Mouse (Mus musculus) forebrain, embryonic 13.5 days (tissue): ENCODE measurements around the gene Exosc8. TPM values are rescaled to one million over a fixed set of nuclear protein-coding genes. Genes with fewer than 3 reads are reported as not detected.
"Not testable (repeated sequence)": the region's sequence is repeated elsewhere in the genome, so short reads cannot be mapped to it uniquely, and the experiment has no call there.

Source experiments
- ATAC-seq: fragments of 200-750 bp; cut with Nextera tagmentation; 2 replicates; pipeline ENCODE4 v1.8.0; 2017
- H3K27ac ChIP-seq: fragments of 300-500 bp; sonication (generic); 2 replicates; pipeline ENCODE4 v1.5.1; 2015; ENCODE audit warnings: inconsistent platforms, mild to moderate bottlenecking, moderate library complexity
- H3K27me3 ChIP-seq: fragments of 300-500 bp; sonication (generic); 2 replicates; pipeline ENCODE4 v1.6.1; 2015; ENCODE audit warnings: mild to moderate bottlenecking, inconsistent platforms
- H3K36me3 ChIP-seq: fragments of 300-500 bp; sonication (generic); 2 replicates; pipeline ENCODE4 v1.6.1; 2015; ENCODE audit warnings: mild to moderate bottlenecking, inconsistent platforms; ENCODE audit not compliant: poor library complexity, severe bottlenecking
- H3K4me1 ChIP-seq: fragments of 300-500 bp; sonication (generic); 2 replicates; pipeline ENCODE4 v1.6.1; 2015; ENCODE audit warnings: inconsistent platforms
- H3K4me2 ChIP-seq: fragments of 300-500 bp; sonication (generic); 2 replicates; pipeline ENCODE4 v1.6.1; 2015; ENCODE audit warnings: inconsistent platforms, mild to moderate bottlenecking, moderate library complexity
- H3K4me3 ChIP-seq: fragments of 300-500 bp; sonication (generic); 2 replicates; pipeline ENCODE4 v1.5.1; 2015; ENCODE audit warnings: mild to moderate bottlenecking, inconsistent platforms
- H3K9ac ChIP-seq: fragments of 300-500 bp; sonication (generic); 2 replicates; pipeline ENCODE4 v1.6.1; 2015; ENCODE audit warnings: mild to moderate bottlenecking, inconsistent platforms
- H3K9me3 ChIP-seq: fragments of 300-500 bp; sonication (generic); replicated peaks from 2 replicates; pipeline ENCODE4 v1.6.1; 2016; ENCODE audit warnings: inconsistent platforms
- WGBS: fragments of 180-500 bp; shearing (Covaris S2); methylation state at CpG from one replicate; pipeline ENCODE4 v1.1.7; 2015; 5-methylcytosine and 5-hydroxymethylcytosine counted together
- polyA plus RNA-seq: library from polyadenylated mRNA; unstranded; fragments of >200 nt; fragmentation: Nextera tagmentation; extraction: Ambion mirVana; gene quantifications from 2 replicates; pipeline ENCODE4 v1.2.1, GENCODE M21; 2015

Gene Exosc8
- polyA plus RNA-seq, 1 experiment from 2014 or later = 117 TPM

- ATAC-seq = no peak
- Histone ChIP-seq H3K9me3 (no peaks in the 10 kb centered on the region), H3K27me3 (no peaks in the 10 kb centered on the region), H3K4me1 (peaks cover 12% of the 10 kb centered on the region), H3K27ac (no peak overlapping the region), H3K4me2 (no peak overlapping the region), H3K4me3 (no peak overlapping the region), H3K36me3 (peaks cover 63% of the 10 kb centered on the region), H3K9ac (no peak overlapping the region)
- 95% methylated on average over 8 of the region's 8 CpGs for whole genome bisulfite sequencing
These were observed 3.5 kb downstream of the Exosc8 start for GRCm38 (mm10) chr3:54731626-54732150.

- no peak overlapping the region for H3K4me3 ChIP-seq
- H3K27me3 ChIP-seq = no peaks in the 10 kb centered on the region
- H3K9ac ChIP-seq = no peak overlapping the region
- ATAC-seq = no peak
- H3K27ac ChIP-seq = no peak overlapping the region
- WGBS = 96% methylated on average over 6 of the region's 6 CpGs
- no peaks in the 10 kb centered on the region for H3K4me1 ChIP-seq
- peaks cover 81% of the 10 kb centered on the region for H3K36me3 ChIP-seq
- no peaks in the 10 kb centered on the region for H3K9me3 ChIP-seq
- H3K4me2 ChIP-seq = no peak overlapping the region
These were observed 7.1 kb downstream of the Exosc8 start for GRCm38 (mm10) chr3:54728100-54728499.

- no peaks in the 10 kb centered on the region for H3K9me3 ChIP-seq
- H3K27me3 ChIP-seq = no peaks in the 10 kb centered on the region
- H3K9ac ChIP-seq = no peak overlapping the region
- H3K4me1 ChIP-seq = no peaks in the 10 kb centered on the region
- no peak overlapping the region for H3K27ac ChIP-seq
- H3K36me3 ChIP-seq = peaks cover 81% of the 10 kb centered on the region
- ATAC-seq = no peak
- H3K4me2 ChIP-seq = no peak overlapping the region
- H3K4me3 ChIP-seq = no peak overlapping the region
- WGBS = 97% methylated on average over 2 of the region's 2 CpGs
These were observed 7.6 kb downstream of the Exosc8 start for GRCm38 (mm10) chr3:54727588-54727987.

- Histone ChIP-seq H3K9me3 (no peaks in the 10 kb centered on the region), H3K27ac (no peak overlapping the region), H3K9ac (no peak overlapping the region), H3K27me3 (no peaks in the 10 kb centered on the region), H3K36me3 (peaks cover 80% of the 10 kb centered on the region), H3K4me1 (no peaks in the 10 kb centered on the region), H3K4me3 (no peak overlapping the region), H3K4me2 (no peak overlapping the region)
- 96% methylated on average over 2 of the region's 2 CpGs for WGBS
- ATAC-seq = no peak
These were observed 9.8 kb downstream of the Exosc8 start for GRCm38 (mm10) chr3:54725344-54725743.

GRCm38 (mm10) chr3:54723741-54724500 is 11.3 kb downstream of the Exosc8 start:
- H3K9ac ChIP-seq = no peak overlapping the region
- no peaks in the 10 kb centered on the region for H3K27me3 ChIP-seq
- no peak overlapping the region for H3K4me3 ChIP-seq
- no peak overlapping the region for H3K27ac ChIP-seq
- H3K9me3 ChIP-seq = no peaks in the 10 kb centered on the region
- no peaks in the 10 kb centered on the region for H3K4me1 ChIP-seq
- ATAC-seq = no peak
- peaks cover 70% of the 10 kb centered on the region for H3K36me3 ChIP-seq
- H3K4me2 ChIP-seq = no peak overlapping the region
- WGBS = 90% methylated on average over 10 of the region's 10 CpGs

GRCm38 (mm10) chr3:54718947-54719346 is 16.2 kb downstream of the Exosc8 start:
- H3K4me3 ChIP-seq = no peak overlapping the region
- H3K27me3 ChIP-seq = no peaks in the 10 kb centered on the region
- H3K27ac ChIP-seq = no peak overlapping the region
- H3K4me1 ChIP-seq = no peaks in the 10 kb centered on the region
- no peak overlapping the region for H3K4me2 ChIP-seq
- H3K9me3 ChIP-seq = no peaks in the 10 kb centered on the region
- WGBS = 66% methylated on average over 3 of the region's 3 CpGs
- H3K36me3 ChIP-seq = peaks cover 80% of the 10 kb centered on the region
- H3K9ac ChIP-seq = no peak overlapping the region
- no peak for ATAC-seq

- Histone ChIP-seq H3K27me3 (no peaks in the 10 kb centered on the region), H3K4me1 (no peaks in the 10 kb centered on the region), H3K4me2 (no peak overlapping the region), H3K36me3 (peaks cover 71% of the 10 kb centered on the region), H3K4me3 (no peak overlapping the region), H3K9ac (no peak overlapping the region), H3K9me3 (no peaks in the 10 kb centered on the region), H3K27ac (no peak overlapping the region)
- 82% methylated on average over 6 of the region's 6 CpGs for WGBS
- no peak for ATAC-seq
These were observed 17.8 kb downstream of the Exosc8 start for GRCm38 (mm10) chr3:54717348-54717747.

- WGBS = 97% methylated on average over 6 of the region's 6 CpGs
These were observed 19.7 kb downstream of the Exosc8 start for GRCm38 (mm10) chr3:54715461-54715860.

GRCm38 (mm10) chr3:54714253-54714652 is 20.9 kb downstream of the Exosc8 start, which contains the start of gene Gm21958:
Gene Gm21958 (minus strand): TSS chr3:54714353.
- no peak within 1 kb of the TSS for H3K9ac ChIP-seq
- no peak within 1 kb of the TSS for H3K4me3 ChIP-seq
- H3K4me2 ChIP-seq = no peak within 1 kb of the TSS
- 95% methylated on average over 6 of the region's 6 CpGs for WGBS
- peaks cover 82% of the 10 kb centered on the region for H3K36me3 ChIP-seq
- H3K27me3 ChIP-seq = no peaks in the 10 kb centered on the region
- H3K9me3 ChIP-seq = no peaks in the 10 kb centered on the region
- no peak for ATAC-seq
- H3K4me1 ChIP-seq = no peaks in the 10 kb centered on the region
- H3K27ac ChIP-seq = no peak within 1 kb of the TSS

More at GRCm38 (mm10) chr3:54715461-54715860, 19.7 kb downstream of the Exosc8 start:
- Histone ChIP-seq H3K4me3 (no peak overlapping the region), H3K27me3 (no peaks in the 10 kb centered on the region), H3K4me1 (no peaks in the 10 kb centered on the region), H3K36me3 (peaks cover 72% of the 10 kb centered on the region), H3K9me3 (no peaks in the 10 kb centered on the region), H3K27ac (no peak overlapping the region), H3K4me2 (no peak overlapping the region), H3K9ac (no peak overlapping the region)
- ATAC-seq = no peak

GRCm38 (mm10) chr3:54708972-54709371 is 26.2 kb downstream of the Exosc8 start:
- 91% methylated on average over 9 of the region's 9 CpGs for WGBS
- no peak overlapping the region for H3K4me2 ChIP-seq
- H3K27ac ChIP-seq = no peak overlapping the region
- no peak for ATAC-seq
- no peaks in the 10 kb centered on the region for H3K27me3 ChIP-seq
- H3K36me3 ChIP-seq = peaks cover 84% of the 10 kb centered on the region
- no peaks in the 10 kb centered on the region for H3K9me3 ChIP-seq
- no peak overlapping the region for H3K4me3 ChIP-seq
- H3K4me1 ChIP-seq = no peaks in the 10 kb centered on the region
- no peak overlapping the region for H3K9ac ChIP-seq

GRCm38 (mm10) chr3:54704106-54704505 is 31.1 kb downstream of the Exosc8 start:
- H3K9me3 ChIP-seq, H3K4me2 ChIP-seq, H3K4me1 ChIP-seq, ATAC-seq, H3K27ac ChIP-seq, H3K27me3 ChIP-seq, H3K9ac ChIP-seq, H3K4me3 ChIP-seq: not testable (repeated sequence)
- WGBS = 98% methylated on average over 8 of the region's 8 CpGs
- H3K36me3 ChIP-seq = peaks cover 82% of the 10 kb centered on the region

- H3K4me3 ChIP-seq = no peak overlapping the region
- 93% methylated on average over 5 of the region's 5 CpGs for WGBS
- H3K4me2 ChIP-seq = no peak overlapping the region
- H3K9me3 ChIP-seq = no peaks in the 10 kb centered on the region
- H3K36me3 ChIP-seq = peaks cover 76% of the 10 kb centered on the region
- no peak overlapping the region for H3K27ac ChIP-seq
- no peak overlapping the region for H3K9ac ChIP-seq
- H3K4me1 ChIP-seq = no peaks in the 10 kb centered on the region
- no peaks in the 10 kb centered on the region for H3K27me3 ChIP-seq
- ATAC-seq = no peak
These were observed 35.4 kb downstream of the Exosc8 start for GRCm38 (mm10) chr3:54699759-54700301.
